Mouse (Mus musculus) stomach, embryonic 16.5 days (tissue): ENCODE measurements at regions not wholly inside any gene's neighbourhood (a gene's known extent, or its start where the extent isn't known, plus 50 kb on each side); places are given as distances from the start of the nearest gene placed in this dataset.

Source experiments
- ATAC-seq: fragments of 200-750 bp; cut with Nextera tagmentation; 2 replicates; pipeline ENCODE4 v1.8.0; 2017; ENCODE audit warnings: moderate number of reproducible peaks, moderate TSS enrichment; ENCODE audit not compliant: insufficient read depth, low FRiP score
- H3K27ac ChIP-seq: fragments of 300-500 bp; sonication (generic); 2 replicates; pipeline ENCODE4 v1.5.1; 2014; ENCODE audit warnings: low read length
- H3K27me3 ChIP-seq: fragments of 300-500 bp; sonication (generic); 2 replicates; pipeline ENCODE4 v1.6.1; 2014; ENCODE audit warnings: low read length, control low read depth, mixed read lengths; ENCODE audit not compliant: control insufficient read depth, insufficient read depth
- H3K36me3 ChIP-seq: fragments of 300-500 bp; sonication (generic); 2 replicates; pipeline ENCODE4 v1.6.1; 2014; ENCODE audit warnings: low read length; ENCODE audit not compliant: control insufficient read depth, insufficient read depth
- H3K4me1 ChIP-seq: fragments of 300-500 bp; sonication (generic); 2 replicates; pipeline ENCODE4 v1.6.1; 2014; ENCODE audit warnings: low read length, control low read depth, mixed read lengths; ENCODE audit not compliant: control insufficient read depth, insufficient read depth
- H3K4me2 ChIP-seq: fragments of 300-500 bp; sonication (generic); 2 replicates; pipeline ENCODE4 v1.6.1; 2014; ENCODE audit warnings: low read depth, low read length, mixed read lengths
- H3K4me3 ChIP-seq: fragments of 300-500 bp; sonication (generic); replicated peaks from 2 replicates; pipeline ENCODE4 v1.5.1; 2014; ENCODE audit warnings: mild to moderate bottlenecking, low read length
- H3K9ac ChIP-seq: fragments of 300-500 bp; sonication (generic); 2 replicates; pipeline ENCODE4 v1.6.1; 2014; ENCODE audit warnings: low read length
- H3K9me3 ChIP-seq: fragments of 300-500 bp; sonication (generic); replicated peaks from 2 replicates; pipeline ENCODE4 v1.6.1; 2016; ENCODE audit warnings: low read length, control low read depth; ENCODE audit not compliant: control insufficient read depth
- WGBS: fragments of 180-500 bp; shearing (Covaris S2); extraction: QIAGEN DNeasy Blood & Tissue Kit; methylation state at CpG from one replicate; pipeline ENCODE4 v1.1.7; 2014; 5-methylcytosine and 5-hydroxymethylcytosine counted together

DNA sequence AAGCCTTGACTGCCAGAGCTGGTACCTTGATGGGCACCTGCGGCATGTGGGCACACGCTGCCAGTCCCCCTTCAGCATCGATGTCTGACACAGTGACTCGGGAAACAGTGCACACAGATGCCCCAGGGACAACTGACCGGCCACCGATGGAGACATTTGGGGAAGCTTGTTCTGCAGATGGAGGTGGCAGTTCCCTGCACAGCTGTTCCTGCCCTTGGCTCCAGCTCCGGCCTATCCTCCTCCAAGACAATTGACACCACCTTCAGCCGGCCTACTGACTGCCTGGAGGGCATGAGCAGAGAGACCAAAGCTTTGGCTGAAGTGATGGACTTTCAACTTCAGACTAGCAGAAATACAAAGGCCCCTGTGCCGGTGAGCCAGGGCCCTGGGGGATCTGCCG lies 100.7 kb upstream of the Sulf2 start:
- Histone ChIP-seq H3K4me2 (no peak overlapping the region), H3K27ac (no peak overlapping the region), H3K4me1 (peaks cover 14% of the 10 kb centered on the region), H3K9me3 (peaks cover 3% of the 10 kb centered on the region; the same call in 1 of the 2 replicates), H3K27me3 (no peaks in the 10 kb centered on the region), H3K36me3 (no peaks in the 10 kb centered on the region), H3K4me3 (no peak overlapping the region), H3K9ac (no peak overlapping the region)
- 85% methylated on average over 10 of the region's 10 CpGs for WGBS
- no peak for ATAC-seq

DNA sequence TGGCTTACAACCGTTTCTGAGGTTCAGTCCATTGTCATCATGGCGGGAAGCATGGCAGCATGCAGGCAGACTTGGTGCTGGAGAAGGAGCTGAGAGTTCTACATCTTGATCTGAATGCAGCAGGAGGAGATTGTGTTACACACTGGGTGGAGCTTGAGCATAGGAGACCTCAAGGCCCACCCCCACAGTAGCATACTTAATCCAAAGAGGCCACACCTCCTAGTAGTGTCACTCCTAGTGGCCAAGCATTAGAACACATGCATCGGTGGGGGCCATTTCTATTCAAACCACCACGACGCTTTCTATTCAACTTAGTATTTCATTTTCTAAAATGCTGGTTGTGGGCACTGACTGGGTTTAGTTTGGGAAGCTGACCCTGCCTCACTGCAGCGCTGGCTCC lies 99.1 kb upstream of the Sulf2 start:
- Histone ChIP-seq H3K9ac (no peak overlapping the region), H3K36me3 (no peaks in the 10 kb centered on the region), H3K4me2 (no peak overlapping the region), H3K9me3 (peaks cover 3% of the 10 kb centered on the region; the same call in 1 of the 2 replicates), H3K4me1 (peaks cover 14% of the 10 kb centered on the region; the same call in 1 of the 2 replicates), H3K27ac (no peak overlapping the region), H3K4me3 (no peak overlapping the region), H3K27me3 (no peaks in the 10 kb centered on the region)
- 85% methylated on average over 6 of the region's 6 CpGs for WGBS
- no peak for ATAC-seq

DNA sequence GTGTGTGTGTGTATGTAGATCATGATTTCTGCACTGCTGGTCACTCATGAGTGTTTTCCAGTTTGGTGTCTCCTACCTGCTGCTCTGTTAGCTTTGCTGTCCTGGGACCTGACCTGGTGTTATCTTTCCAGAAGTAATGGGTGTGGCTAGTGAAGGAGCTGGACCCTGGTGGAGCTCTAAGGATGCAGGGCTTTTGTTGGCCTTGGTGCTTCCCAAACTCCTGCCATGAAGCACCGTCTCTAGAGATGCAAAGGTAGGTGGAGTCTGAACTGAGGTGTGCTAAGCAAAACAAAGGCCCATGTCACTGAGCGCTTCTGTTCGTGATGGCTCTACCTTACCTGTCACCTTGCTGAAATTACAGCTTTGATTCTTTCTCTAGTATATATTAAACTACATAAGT lies 96.6 kb upstream of the Sulf2 start:
- Histone ChIP-seq H3K27ac (no peak overlapping the region), H3K9me3 (peaks cover 2% of the 10 kb centered on the region; the same call in 1 of the 2 replicates), H3K4me2 (no peak overlapping the region), H3K4me3 (no peak overlapping the region), H3K27me3 (no peaks in the 10 kb centered on the region), H3K9ac (no peak overlapping the region), H3K36me3 (no peaks in the 10 kb centered on the region), H3K4me1 (peaks cover 12% of the 10 kb centered on the region)
- WGBS = 81% methylated on average over 3 of the region's 3 CpGs
- ATAC-seq = no peak

DNA sequence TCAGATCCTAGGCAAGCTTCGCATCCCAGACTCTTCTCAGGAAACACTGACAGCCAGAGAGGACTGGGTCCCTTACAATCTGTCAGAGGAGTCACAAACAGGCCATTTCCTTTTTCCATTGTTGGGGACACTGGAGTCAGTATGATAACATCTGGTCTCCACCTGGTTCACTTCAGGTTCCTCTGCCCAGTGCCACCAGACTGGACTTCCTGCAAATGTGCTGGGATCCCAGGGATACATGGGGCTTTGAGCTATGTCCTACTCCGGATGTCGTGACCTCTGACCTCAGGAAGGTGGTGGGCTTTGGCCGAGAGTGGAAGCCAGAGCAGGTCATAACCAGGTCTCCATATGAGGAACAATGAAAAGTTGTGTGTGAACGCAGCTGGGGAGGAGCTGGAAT lies 96.0 kb upstream of the Sulf2 start:
- Histone ChIP-seq H3K4me2 (no peak overlapping the region), H3K9me3 (no peaks in the 10 kb centered on the region), H3K27ac (peak overlapping the region; percentile 41), H3K36me3 (no peaks in the 10 kb centered on the region), H3K9ac (no peak overlapping the region), H3K4me1 (peaks cover 12% of the 10 kb centered on the region), H3K27me3 (no peaks in the 10 kb centered on the region), H3K4me3 (no peak overlapping the region)
- ATAC-seq = no peak
- 67% methylated on average over 5 of the region's 5 CpGs for WGBS

DNA sequence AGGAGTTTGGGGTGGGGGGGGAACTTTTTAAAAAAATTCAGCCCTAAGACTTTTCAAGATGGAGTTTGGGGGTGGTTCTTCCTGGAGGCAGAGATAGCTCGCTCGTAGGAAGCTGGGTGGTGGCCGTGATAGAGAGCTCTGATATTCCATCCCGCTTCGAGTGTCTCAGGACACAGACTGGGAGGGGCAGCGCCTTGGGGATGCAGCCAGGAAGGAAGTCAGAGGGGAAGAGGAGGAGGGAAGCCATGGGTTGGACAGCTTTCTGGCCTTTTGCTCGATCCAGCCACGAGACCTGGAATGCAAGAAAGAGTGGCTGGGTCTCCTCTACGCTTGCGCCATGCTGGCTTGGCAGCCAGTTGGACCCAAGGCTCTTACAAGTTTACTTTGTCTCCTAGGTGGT lies 95.1 kb upstream of the Sulf2 start:
- Histone ChIP-seq H3K4me1 (peaks cover 12% of the 10 kb centered on the region), H3K9ac (no peak overlapping the region), H3K27ac (no peak overlapping the region), H3K36me3 (no peaks in the 10 kb centered on the region), H3K9me3 (no peaks in the 10 kb centered on the region), H3K4me3 (no peak overlapping the region), H3K4me2 (no peak overlapping the region), H3K27me3 (no peaks in the 10 kb centered on the region)
- no peak for ATAC-seq
- WGBS = 78% methylated on average over 10 of the region's 10 CpGs

DNA sequence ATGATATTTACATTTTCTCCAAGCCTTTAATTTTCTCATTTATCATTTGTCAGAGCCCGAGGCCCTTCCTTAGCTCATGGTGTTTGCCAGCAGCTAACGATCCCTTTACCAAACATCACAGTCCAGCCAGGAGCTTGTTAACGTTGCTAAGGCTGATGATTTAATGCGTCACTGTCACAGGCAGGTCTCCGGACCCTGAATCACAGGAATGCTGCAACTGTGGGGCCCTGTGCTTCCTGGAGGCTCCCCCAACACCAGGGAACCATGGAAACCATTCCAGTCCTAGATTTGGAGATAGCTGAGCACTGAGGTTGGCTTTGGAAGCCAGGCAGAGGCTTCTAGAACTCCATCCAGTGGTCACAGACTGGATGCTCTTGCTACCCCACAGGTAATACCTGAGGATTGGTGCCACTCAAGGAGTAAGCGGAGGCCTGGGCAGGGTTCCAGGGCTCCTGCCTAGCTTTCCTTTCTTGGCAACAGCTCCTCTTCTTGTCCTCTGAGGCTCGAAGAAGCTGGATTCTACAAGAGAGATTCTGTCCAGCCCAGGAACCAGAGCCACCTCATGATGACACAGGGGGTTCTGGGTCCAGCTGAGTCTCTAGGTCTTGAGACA lies 94.0 kb upstream of the Sulf2 start:
- ATAC-seq = 0 out of 2 replicates have a peak, but pooled peaks have one; percentile 35

DNA sequence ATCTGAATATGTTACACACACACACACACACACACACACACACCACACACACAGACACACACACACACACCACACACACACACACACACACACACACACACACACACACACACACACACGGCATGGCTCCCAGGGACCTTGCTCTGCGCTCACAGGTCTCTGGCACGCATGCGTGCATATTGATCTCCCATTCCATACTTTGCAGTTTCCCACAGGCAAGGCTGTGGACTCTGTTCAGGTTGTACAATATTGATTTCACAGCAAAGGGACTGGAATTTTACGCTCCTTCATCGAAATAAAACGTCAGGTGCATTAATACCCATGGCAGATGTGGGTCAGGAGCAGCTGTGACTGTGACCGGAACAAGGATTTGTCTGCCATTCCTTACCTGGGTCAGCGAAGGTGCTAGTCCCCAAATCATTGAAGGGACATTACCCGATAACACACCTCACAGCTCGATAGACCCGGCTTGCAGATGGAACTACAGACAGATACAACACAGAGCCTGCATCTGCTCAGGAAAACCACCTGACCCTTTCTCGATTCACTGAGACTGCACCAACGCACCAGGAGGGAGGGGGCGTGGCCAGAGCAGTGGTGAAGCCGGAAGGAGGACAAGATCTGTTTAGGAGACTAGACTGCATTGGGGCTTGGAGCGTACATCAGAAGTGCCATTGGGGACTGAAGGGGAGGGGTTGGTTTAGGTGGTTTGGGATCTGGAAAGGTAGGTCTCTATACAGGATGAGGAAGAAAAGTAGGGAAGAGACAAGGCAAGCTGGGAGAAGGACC lies 91.1 kb upstream of the Sulf2 start:
- no peak overlapping the region for H3K27ac ChIP-seq
- no peak for ATAC-seq

More for the DNA sequence above, 94.0 kb upstream of the Sulf2 start:
- 15% methylated on average over 7 of the region's 7 CpGs for WGBS
- Histone ChIP-seq H3K27me3 (no peaks in the 10 kb centered on the region), H3K27ac (peak overlapping the region; percentile 28; the same call in 1 of the 2 replicates), H3K4me1 (peaks cover 12% of the 10 kb centered on the region), H3K9me3 (no peaks in the 10 kb centered on the region), H3K36me3 (no peaks in the 10 kb centered on the region), H3K4me2 (no peak overlapping the region), H3K4me3 (no peak overlapping the region), H3K9ac (peak overlapping the region; percentile 27; the same call in 1 of the 2 replicates)

DNA sequence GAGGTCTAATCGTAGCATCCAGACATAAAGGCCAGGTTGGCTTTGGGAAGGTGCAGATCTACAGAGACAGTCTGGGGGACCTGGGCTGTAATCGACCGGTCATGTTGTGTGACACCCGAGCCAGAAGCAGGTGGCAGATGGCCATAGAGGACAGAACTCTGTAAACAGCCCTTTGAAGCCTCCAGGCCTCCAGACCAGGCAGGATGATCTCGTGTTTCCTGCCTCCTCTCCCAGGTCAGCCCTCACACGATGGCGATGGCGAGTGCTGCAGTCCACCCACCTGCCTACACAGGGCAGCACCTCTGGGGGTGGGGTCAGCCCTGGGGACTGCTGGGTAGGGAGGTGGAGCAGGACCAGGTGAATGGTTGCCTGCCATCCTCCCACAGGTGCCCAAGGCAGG lies 89.8 kb upstream of the Sulf2 start:
- no peak overlapping the region for H3K4me3 ChIP-seq
- no peak overlapping the region for H3K27ac ChIP-seq
- WGBS = 40% methylated on average over 8 of the region's 8 CpGs
- H3K4me2 ChIP-seq = no peak overlapping the region
- no peak overlapping the region for H3K9ac ChIP-seq
- H3K9me3 ChIP-seq = no peaks in the 10 kb centered on the region
- H3K4me1 ChIP-seq = peaks cover 12% of the 10 kb centered on the region
- ATAC-seq = no peak
- H3K27me3 ChIP-seq = no peaks in the 10 kb centered on the region
- no peaks in the 10 kb centered on the region for H3K36me3 ChIP-seq

More for the DNA sequence above, 91.1 kb upstream of the Sulf2 start:
- H3K9ac ChIP-seq = no peak overlapping the region
- no peaks in the 10 kb centered on the region for H3K27me3 ChIP-seq
- H3K9me3 ChIP-seq = no peaks in the 10 kb centered on the region
- peaks cover 12% of the 10 kb centered on the region for H3K4me1 ChIP-seq
- 72% methylated on average over 17 of the region's 17 CpGs for WGBS
- no peaks in the 10 kb centered on the region for H3K36me3 ChIP-seq
- H3K4me3 ChIP-seq = no peak overlapping the region
- no peak overlapping the region for H3K4me2 ChIP-seq

DNA sequence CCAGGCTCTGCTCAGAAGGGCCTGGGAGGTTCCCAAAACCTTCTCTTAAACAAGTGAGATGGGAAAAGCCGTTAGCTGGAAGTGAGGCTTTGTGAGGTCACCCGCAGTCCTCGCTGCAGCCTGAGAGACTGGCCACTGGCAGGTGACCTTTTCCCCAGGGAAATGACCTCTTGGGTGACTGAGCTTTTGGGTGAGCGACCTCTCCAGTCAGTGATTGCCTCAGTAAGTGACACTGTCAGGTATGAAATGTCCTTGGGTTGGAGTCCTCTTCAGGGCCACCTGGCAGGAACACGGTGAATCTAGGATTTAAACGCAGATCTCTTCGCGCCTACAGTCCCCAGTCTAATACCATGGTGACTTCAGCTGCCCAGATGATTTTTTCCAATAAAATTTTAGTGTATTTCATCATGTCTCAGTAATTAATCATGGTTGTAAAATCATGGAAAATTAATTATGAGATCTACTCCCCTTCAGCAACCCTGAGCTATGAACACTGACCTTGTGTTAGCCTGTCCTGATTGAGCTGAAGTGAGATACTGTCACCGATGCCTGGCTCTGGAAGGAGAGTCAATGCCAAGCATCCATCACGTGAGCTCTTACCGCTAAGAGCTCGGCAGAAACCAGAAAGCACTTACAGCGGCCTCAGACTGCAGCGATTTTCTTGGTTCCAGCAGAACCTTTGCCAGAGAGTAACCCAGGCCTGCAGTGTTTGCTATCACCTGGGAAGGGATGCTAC lies 87.5 kb upstream of the Sulf2 start:
- ATAC-seq = no peak
- Histone ChIP-seq H3K4me2 (no peak overlapping the region), H3K36me3 (no peaks in the 10 kb centered on the region), H3K9me3 (no peaks in the 10 kb centered on the region), H3K27me3 (no peaks in the 10 kb centered on the region), H3K27ac (no peak overlapping the region), H3K4me1 (no peaks in the 10 kb centered on the region; the same call in 1 of the 2 replicates), H3K4me3 (no peak overlapping the region), H3K9ac (no peak overlapping the region)
- 67% methylated on average over 14 of the region's 14 CpGs for WGBS
